Mouse (Mus musculus) E14TG2a.4 (cell line): Measurements from ENCODE around the gene Tmbim1.

Source experiments
- CTCF ChIP-seq: conservative IDR thresholded peaks from 2 replicates; pipeline ENCODE4 v1.5.1; 2014; ENCODE audit warnings: low read length
- NANOG ChIP-seq: IDR thresholded peaks from 2 replicates; pipeline ENCODE4 v1.6.1; 2014; ENCODE audit warnings: borderline replicate concordance, low read length, mixed read lengths

GRCm38 (mm10) chr1:74256782-74257181 lies 48.6 kb downstream of the Tmbim1 start:
- TF ChIP-seq CTCF, result no peak
- TF ChIP-seq NANOG, result no peak
